Mouse (Mus musculus) lung, postnatal 4 days (tissue): ENCODE measurements around the gene Qrich1.

ENCODE experiments used
- DNase-seq, 2 experiments: peaks; one replicate each; pipeline ENCODE4 v3.0.0; 2021

Qrich1 gene

GRCm38 (mm10) chr9:108565881-108566814, 49.5 kb downstream of the Qrich1 start:
- DNase-seq = no peak

GRCm38 (mm10) chr9:108566815-108567776, 50.5 kb downstream of the Qrich1 start, which contains the start of gene Ndufaf3:
TSS of gene Ndufaf3 (minus strand) at chr9:108567434.
- peak; percentile 97 for DNase-seq

GRCm38 (mm10) chr9:108567931-108568419, 51.4 kb downstream of the Qrich1 start:
- peak in 1 of 2 experiments; percentile 57 for DNase-seq

- no peak for DNase-seq
Observed at GRCm38 (mm10) chr9:108568511-108568921, 51.9 kb downstream of the Qrich1 start.

GRCm38 (mm10) chr9:108569381-108570206, 53.0 kb downstream of the Qrich1 start, which contains the start of gene Dalrd3:
TSS of gene Dalrd3 (plus strand) at chr9:108569886.
- peak; percentile 92 to 96 for DNase-seq

GRCm38 (mm10) chr9:108570207-108570896, 53.7 kb downstream of the Qrich1 start:
- DNase-seq = peak; percentile 81 to 86

- no peak for DNase-seq
Observed at GRCm38 (mm10) chr9:108571401-108571973, 54.9 kb downstream of the Qrich1 start.

GRCm38 (mm10) chr9:108572321-108572720, 55.7 kb downstream of the Qrich1 start:
- DNase-seq = no peak

GRCm38 (mm10) chr9:108573774-108574690, 57.4 kb downstream of the Qrich1 start:
- peak; percentile 76 to 78 for DNase-seq

- DNase-seq = no peak
Observed at GRCm38 (mm10) chr9:108574921-108575320, 58.3 kb downstream of the Qrich1 start.

GRCm38 (mm10) chr9:108575321-108576297, 59.0 kb downstream of the Qrich1 start:
- no peak for DNase-seq

- no peak for DNase-seq
Observed at GRCm38 (mm10) chr9:108577025-108577424, 60.4 kb downstream of the Qrich1 start.

- peak; percentile 70 to 78 for DNase-seq
Observed at GRCm38 (mm10) chr9:108577934-108578544, 61.4 kb downstream of the Qrich1 start.

- peak; percentile 93 to 98 for DNase-seq
Observed at GRCm38 (mm10) chr9:108578545-108579343, 62.1 kb downstream of the Qrich1 start, which contains the start of gene Wdr6. TSS of gene Wdr6 (minus strand) at chr9:108578739.

- DNase-seq = no peak
Observed at GRCm38 (mm10) chr9:108579344-108579690, 62.7 kb downstream of the Qrich1 start.

GRCm38 (mm10) chr9:108587571-108588180, 71.1 kb downstream of the Qrich1 start:
- DNase-seq = peak; percentile 51 to 75

- DNase-seq = no peak
Observed at GRCm38 (mm10) chr9:108589229-108589628, 72.6 kb downstream of the Qrich1 start.
